Mouse (Mus musculus) small intestine, adult 2 months (tissue): ENCODE data around the gene Tm6sf1.

Source experiments
- CTCF ChIP-seq: fragments of 200-500 bp; IDR thresholded peaks from 2 replicates; pipeline ENCODE4 v1.5.1; 2012; ENCODE audit warnings: low read depth, mild to moderate bottlenecking, control low read depth, inconsistent platforms, low read length, moderate library complexity, mixed read lengths; ENCODE audit not compliant: insufficient replicate concordance, insufficient read length; ENCODE audit errors: extremely low read depth
- POLR2A ChIP-seq: fragments of 200-500 bp; IDR thresholded peaks from 2 replicates; pipeline ENCODE4 v1.6.1; 2012; ENCODE audit warnings: low read depth, mild to moderate bottlenecking, control low read depth, inconsistent platforms, low read length, moderate library complexity

DNA sequence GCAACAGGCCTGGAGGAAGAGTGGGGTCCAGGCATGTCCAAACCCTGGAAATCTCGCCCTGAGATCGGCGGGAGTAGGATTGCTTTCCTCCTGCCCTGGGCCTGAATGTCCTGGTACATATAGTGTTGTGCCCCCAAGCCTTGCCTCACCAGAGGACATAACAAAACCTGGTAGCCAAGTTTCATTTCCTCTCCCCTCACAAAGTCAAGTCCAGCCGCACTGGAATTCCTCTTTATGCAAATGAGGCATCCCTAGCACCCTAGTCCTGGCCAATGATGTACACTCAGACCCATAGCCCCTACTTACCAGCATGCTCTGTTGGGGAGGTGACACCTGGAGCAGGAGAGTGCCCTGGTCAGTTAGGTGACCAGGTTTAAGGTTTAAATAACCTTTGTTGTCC lies 2.6 kb upstream of the Tm6sf1 start:
- TF ChIP-seq POLR2A (no peak), CTCF (no peak)
